Mouse (Mus musculus): ENCODE measurements around the gene Drc7. TPM values are rescaled to one million over a fixed set of nuclear protein-coding genes. Genes with fewer than 3 reads are reported as not detected.

The Drc7 gene
- polyA plus RNA-seq, 1 experiment from 2014 or later, result 1.2 TPM

- WGBS, result 91% methylated on average over 7 of the region's 7 CpGs
- no peak overlapping the region for H3K4me2 ChIP-seq (replicated peaks; ENCODE audit: low read depth, low read length)
- no peak for ATAC-seq (ENCODE audit: low FRiP score)
- no peak overlapping the region for H3K9ac ChIP-seq (ENCODE audit: low read depth, low read length)
- H3K4me1 ChIP-seq (replicated peaks; ENCODE audit: control insufficient read depth, insufficient read depth, low read length), result no peaks in the 10 kb centered on the region
- no peak overlapping the region for H3K27ac ChIP-seq (ENCODE audit: low read depth, low read length)
- no peaks in the 10 kb centered on the region for H3K9me3 ChIP-seq (ENCODE audit: control insufficient read depth, low read length)
- no peak for DNase-seq (ENCODE audit: low spot score)
- H3K36me3 ChIP-seq (ENCODE audit: control insufficient read depth, insufficient read depth, low read length), result peaks cover 3% of the 10 kb centered on the region; the same call in 1 of the 2 replicates
- H3K4me3 ChIP-seq (ENCODE audit: low read depth, low read length), result no peak overlapping the region
- H3K27me3 ChIP-seq (ENCODE audit: control insufficient read depth, insufficient read depth, low read length), result no peaks in the 10 kb centered on the region
These were observed 30.7 kb downstream of the Drc7 start for GRCm38 (mm10) chr8:95085432-95086141.

- Histone ChIP-seq H3K27me3 (ENCODE audit: control insufficient read depth, insufficient read depth, low read length) (no peaks in the 10 kb centered on the region), H3K27ac (ENCODE audit: low read depth, low read length) (no peak overlapping the region), H3K4me1 (replicated peaks; ENCODE audit: control insufficient read depth, insufficient read depth, low read length) (no peaks in the 10 kb centered on the region), H3K4me3 (ENCODE audit: low read depth, low read length) (no peak overlapping the region), H3K36me3 (ENCODE audit: control insufficient read depth, insufficient read depth, low read length) (peaks cover 4% of the 10 kb centered on the region), H3K9ac (ENCODE audit: low read depth, low read length) (no peak overlapping the region), H3K9me3 (ENCODE audit: control insufficient read depth, low read length) (no peaks in the 10 kb centered on the region), H3K4me2 (replicated peaks; ENCODE audit: low read depth, low read length) (no peak overlapping the region)
- ATAC-seq (ENCODE audit: low FRiP score) (no peak), DNase-seq (ENCODE audit: low spot score) (no peak)
- WGBS, result 94% methylated on average over 4 of the region's 4 CpGs
These were observed 38.7 kb downstream of the Drc7 start for GRCm38 (mm10) chr8:95093574-95093973.

GRCm38 (mm10) chr8:95099009-95099408, 44.1 kb downstream of the Drc7 start:
- H3K27ac ChIP-seq (ENCODE audit: low read depth, low read length), result no peak overlapping the region
- H3K4me2 ChIP-seq (replicated peaks; ENCODE audit: low read depth, low read length), result no peak overlapping the region
- H3K27me3 ChIP-seq (ENCODE audit: control insufficient read depth, insufficient read depth, low read length), result no peaks in the 10 kb centered on the region
- ATAC-seq (ENCODE audit: low FRiP score), result 0 out of 2 replicates have a peak, but pooled peaks have one; percentile 51
- WGBS, result 41% methylated on average over 5 of the region's 5 CpGs
- H3K9me3 ChIP-seq (ENCODE audit: control insufficient read depth, low read length), result no peaks in the 10 kb centered on the region
- DNase-seq (ENCODE audit: low spot score), result peak; percentile 81
- peaks cover 4% of the 10 kb centered on the region for H3K36me3 ChIP-seq (ENCODE audit: control insufficient read depth, insufficient read depth, low read length)
- H3K4me1 ChIP-seq (replicated peaks; ENCODE audit: control insufficient read depth, insufficient read depth, low read length), result no peaks in the 10 kb centered on the region
- H3K9ac ChIP-seq (ENCODE audit: low read depth, low read length), result no peak overlapping the region
- no peak overlapping the region for H3K4me3 ChIP-seq (ENCODE audit: low read depth, low read length)

- Histone ChIP-seq H3K9ac (ENCODE audit: low read depth, low read length) (no peak overlapping the region), H3K9me3 (ENCODE audit: control insufficient read depth, low read length) (no peaks in the 10 kb centered on the region), H3K27ac (ENCODE audit: low read depth, low read length) (no peak overlapping the region), H3K4me2 (replicated peaks; ENCODE audit: low read depth, low read length) (no peak overlapping the region), H3K4me3 (ENCODE audit: low read depth, low read length) (no peak overlapping the region), H3K36me3 (ENCODE audit: control insufficient read depth, insufficient read depth, low read length) (peaks cover 2% of the 10 kb centered on the region), H3K4me1 (replicated peaks; ENCODE audit: control insufficient read depth, insufficient read depth, low read length) (no peaks in the 10 kb centered on the region), H3K27me3 (ENCODE audit: control insufficient read depth, insufficient read depth, low read length) (no peaks in the 10 kb centered on the region)
- no peak for ATAC-seq (ENCODE audit: low FRiP score)
- 81% methylated on average over 4 of the region's 4 CpGs for WGBS
- peak; percentile 6 for DNase-seq (ENCODE audit: low spot score)
These were observed 47.1 kb downstream of the Drc7 start for GRCm38 (mm10) chr8:95101972-95102371.

- Histone ChIP-seq H3K36me3 (ENCODE audit: control insufficient read depth, insufficient read depth, low read length) (no peaks in the 10 kb centered on the region), H3K4me3 (ENCODE audit: low read depth, low read length) (no peak overlapping the region), H3K9ac (ENCODE audit: low read depth, low read length) (no peak overlapping the region), H3K4me1 (replicated peaks; ENCODE audit: control insufficient read depth, insufficient read depth, low read length) (no peaks in the 10 kb centered on the region), H3K4me2 (replicated peaks; ENCODE audit: low read depth, low read length) (no peak overlapping the region), H3K9me3 (ENCODE audit: control insufficient read depth, low read length) (no peaks in the 10 kb centered on the region), H3K27me3 (ENCODE audit: control insufficient read depth, insufficient read depth, low read length) (no peaks in the 10 kb centered on the region), H3K27ac (ENCODE audit: low read depth, low read length) (no peak overlapping the region)
- DNase-seq (ENCODE audit: low spot score) (no peak), ATAC-seq (ENCODE audit: low FRiP score) (no peak)
- 87% methylated on average over 13 of the region's 13 CpGs for WGBS
These were observed 52.4 kb downstream of the Drc7 start for GRCm38 (mm10) chr8:95107306-95107705.

- Histone ChIP-seq H3K36me3 (ENCODE audit: control insufficient read depth, insufficient read depth, low read length) (no peaks in the 10 kb centered on the region), H3K9ac (ENCODE audit: low read depth, low read length) (no peak overlapping the region), H3K4me2 (replicated peaks; ENCODE audit: low read depth, low read length) (no peak overlapping the region), H3K4me1 (replicated peaks; ENCODE audit: control insufficient read depth, insufficient read depth, low read length) (no peaks in the 10 kb centered on the region), H3K27ac (ENCODE audit: low read depth, low read length) (no peak overlapping the region), H3K4me3 (ENCODE audit: low read depth, low read length) (no peak overlapping the region), H3K27me3 (ENCODE audit: control insufficient read depth, insufficient read depth, low read length) (no peaks in the 10 kb centered on the region), H3K9me3 (ENCODE audit: control insufficient read depth, low read length) (no peaks in the 10 kb centered on the region)
- WGBS, result 93% methylated on average over 3 of the region's 3 CpGs
- ATAC-seq (ENCODE audit: low FRiP score) (no peak), DNase-seq (ENCODE audit: low spot score) (no peak)
These were observed 57.7 kb downstream of the Drc7 start for GRCm38 (mm10) chr8:95112594-95112993.

GRCm38 (mm10) chr8:95113108-95113507, 58.2 kb downstream of the Drc7 start:
- no peak for DNase-seq (ENCODE audit: low spot score)
- ATAC-seq (ENCODE audit: low FRiP score), result no peak
- 75% methylated on average over 4 of the region's 4 CpGs for WGBS
- H3K4me2 ChIP-seq (replicated peaks; ENCODE audit: low read depth, low read length), result no peak overlapping the region
- H3K27me3 ChIP-seq (ENCODE audit: control insufficient read depth, insufficient read depth, low read length), result no peaks in the 10 kb centered on the region
- H3K9ac ChIP-seq (ENCODE audit: low read depth, low read length), result no peak overlapping the region
- no peaks in the 10 kb centered on the region for H3K4me1 ChIP-seq (replicated peaks; ENCODE audit: control insufficient read depth, insufficient read depth, low read length)
- H3K36me3 ChIP-seq (ENCODE audit: control insufficient read depth, insufficient read depth, low read length), result no peaks in the 10 kb centered on the region
- H3K27ac ChIP-seq (ENCODE audit: low read depth, low read length), result no peak overlapping the region
- no peaks in the 10 kb centered on the region for H3K9me3 ChIP-seq (ENCODE audit: control insufficient read depth, low read length)
- no peak overlapping the region for H3K4me3 ChIP-seq (ENCODE audit: low read depth, low read length)

GRCm38 (mm10) chr8:95113750-95114149, 58.8 kb downstream of the Drc7 start:
- Histone ChIP-seq H3K4me3 (ENCODE audit: low read depth, low read length) (no peak overlapping the region), H3K4me1 (replicated peaks; ENCODE audit: control insufficient read depth, insufficient read depth, low read length) (no peaks in the 10 kb centered on the region), H3K9ac (ENCODE audit: low read depth, low read length) (no peak overlapping the region), H3K36me3 (ENCODE audit: control insufficient read depth, insufficient read depth, low read length) (no peaks in the 10 kb centered on the region), H3K27me3 (ENCODE audit: control insufficient read depth, insufficient read depth, low read length) (no peaks in the 10 kb centered on the region), H3K4me2 (replicated peaks; ENCODE audit: low read depth, low read length) (no peak overlapping the region), H3K9me3 (ENCODE audit: control insufficient read depth, low read length) (no peaks in the 10 kb centered on the region), H3K27ac (ENCODE audit: low read depth, low read length) (no peak overlapping the region)
- DNase-seq (ENCODE audit: low spot score), result peak; percentile 60
- peak; percentile 57; the same call in 1 of the 2 replicates for ATAC-seq (ENCODE audit: low FRiP score)
- 73% methylated on average over 3 of the region's 3 CpGs for WGBS

GRCm38 (mm10) chr8:95123455-95123854, 68.6 kb downstream of the Drc7 start:
- Histone ChIP-seq H3K4me1 (replicated peaks; ENCODE audit: control insufficient read depth, insufficient read depth, low read length) (no peaks in the 10 kb centered on the region), H3K9me3 (ENCODE audit: control insufficient read depth, low read length) (no peaks in the 10 kb centered on the region), H3K27ac (ENCODE audit: low read depth, low read length) (no peak overlapping the region), H3K4me2 (replicated peaks; ENCODE audit: low read depth, low read length) (no peak overlapping the region), H3K36me3 (ENCODE audit: control insufficient read depth, insufficient read depth, low read length) (no peaks in the 10 kb centered on the region), H3K27me3 (ENCODE audit: control insufficient read depth, insufficient read depth, low read length) (no peaks in the 10 kb centered on the region), H3K4me3 (ENCODE audit: low read depth, low read length) (no peak overlapping the region), H3K9ac (ENCODE audit: low read depth, low read length) (no peak overlapping the region)
- DNase-seq (ENCODE audit: low spot score) (no peak), ATAC-seq (ENCODE audit: low FRiP score) (no peak)
- 89% methylated on average over 5 of the region's 5 CpGs for WGBS
